Mouse (Mus musculus) kidney, postnatal 25 days (tissue): ENCODE results near the gene Adgrg3.
A peak's percentile ranks its signal among the peaks of the same experiment; 100 is the strongest.

Experiments
- DNase-seq, 2 experiments: peaks; one replicate each; pipeline ENCODE4 v3.0.0; 2021; ENCODE audit warnings: mixed read lengths in 2 of 2

Adgrg3 gene

GRCm38 (mm10) chr8:94992996-94993724 lies 24.3 kb upstream of the Adgrg3 start:
- no peak for DNase-seq

- peak; percentile 66 to 84 for DNase-seq
Measured at GRCm38 (mm10) chr8:94994006-94994405, 23.5 kb upstream of the Adgrg3 start.

GRCm38 (mm10) chr8:94994510-94994909 lies 23.0 kb upstream of the Adgrg3 start:
- no peak for DNase-seq

GRCm38 (mm10) chr8:94995336-94995893 lies 22.1 kb upstream of the Adgrg3 start:
- no peak for DNase-seq

GRCm38 (mm10) chr8:94996037-94996436 lies 21.5 kb upstream of the Adgrg3 start:
- no peak for DNase-seq

GRCm38 (mm10) chr8:94996899-94997856 lies 20.3 kb upstream of the Adgrg3 start:
- peak; percentile 86 to 92 for DNase-seq

- DNase-seq, result no peak
Measured at GRCm38 (mm10) chr8:94997857-94998243, 19.6 kb upstream of the Adgrg3 start.

- DNase-seq, result no peak
Measured at GRCm38 (mm10) chr8:94998431-94998830, 19.1 kb upstream of the Adgrg3 start.

- DNase-seq, result peak; percentile 48 to 80
Measured at GRCm38 (mm10) chr8:94999004-94999403, 18.5 kb upstream of the Adgrg3 start.

GRCm38 (mm10) chr8:94999956-95000355 lies 17.5 kb upstream of the Adgrg3 start:
- DNase-seq, result peak; percentile 51 to 85

GRCm38 (mm10) chr8:95000684-95001083 lies 16.8 kb upstream of the Adgrg3 start:
- peak; percentile 79 to 86 for DNase-seq

- DNase-seq, result no peak
Measured at GRCm38 (mm10) chr8:95001165-95001564, 16.3 kb upstream of the Adgrg3 start.

- DNase-seq, result peak; percentile 84 to 86
Measured at GRCm38 (mm10) chr8:95001655-95002054, 15.8 kb upstream of the Adgrg3 start.

- DNase-seq, result no peak
Measured at GRCm38 (mm10) chr8:95002089-95002655, 15.3 kb upstream of the Adgrg3 start.

GRCm38 (mm10) chr8:95012442-95012919 lies 5.0 kb upstream of the Adgrg3 start:
- no peak for DNase-seq

- no peak for DNase-seq
Measured at GRCm38 (mm10) chr8:95015866-95016265, 1.6 kb upstream of the Adgrg3 start.

GRCm38 (mm10) chr8:95016684-95017083 lies 808 bp upstream of the Adgrg3 start:
- DNase-seq, result no peak

- no peak for DNase-seq
Measured at GRCm38 (mm10) chr8:95017969-95018635, 610 bp downstream of the Adgrg3 start.

GRCm38 (mm10) chr8:95020293-95020777 lies 2.8 kb downstream of the Adgrg3 start:
- no peak for DNase-seq

GRCm38 (mm10) chr8:95020821-95021220 lies 3.3 kb downstream of the Adgrg3 start:
- no peak for DNase-seq

GRCm38 (mm10) chr8:95023201-95023600 lies 5.7 kb downstream of the Adgrg3 start:
- no peak for DNase-seq

GRCm38 (mm10) chr8:95024387-95024786 lies 6.9 kb downstream of the Adgrg3 start:
- no peak for DNase-seq
